Mouse (Mus musculus): ENCODE data around the gene Smc3.

Gene Smc3

GRCm38 (mm10) chr19:53649361-53649760 is 49.2 kb downstream of the Smc3 start:
- in situ Hi-C loops (cut with MboI; ENCODE audit: unreplicated experiment in 2 of 2), result loop anchor here (10.0 to 25.0 kb wide), 4 partner anchors 115 to 637 kb away; no protein-coding TSS in a partner anchor

GRCm38 (mm10) chr19:53649802-53650201 is 49.6 kb downstream of the Smc3 start:
- in situ Hi-C loops (cut with MboI; ENCODE audit: unreplicated experiment in 2 of 2), result loop anchor here (5.0 to 25.0 kb wide), 11 partner anchors 82 to 1675 kb away; partner anchors contain the start of genes Vti1a (in 1 of the 2) and Zdhhc6 (in 1 of the 2)

DNA sequence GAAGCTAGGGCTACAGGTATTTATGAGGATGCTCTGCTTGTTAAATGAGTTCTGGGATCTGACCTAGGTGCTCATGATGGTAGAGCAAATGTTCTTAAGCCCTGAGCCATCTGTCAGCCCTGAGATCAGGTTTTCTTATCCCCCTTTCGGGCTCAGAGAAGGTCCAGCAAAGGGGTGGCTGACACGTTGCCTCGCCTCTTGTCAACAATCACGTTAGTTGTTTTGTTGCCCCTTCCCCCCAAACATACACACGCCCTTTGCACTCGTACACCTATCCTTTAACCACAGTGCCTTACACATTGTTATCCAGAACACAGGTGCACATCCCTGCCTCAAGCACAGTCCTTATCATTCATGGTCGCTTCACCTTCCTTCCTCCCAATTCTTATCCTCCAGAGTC is 50.7 kb downstream of the Smc3 start:
- in situ Hi-C loops (cut with MboI; ENCODE audit: unreplicated experiment in 2 of 2), result loop anchor here (5.0 to 25.0 kb wide), 7 partner anchors 81 to 1674 kb away; partner anchors contain the start of genes Vti1a (in 1 of the 2) and Zdhhc6 (in 1 of the 2)

GRCm38 (mm10) chr19:53652267-53652666 is 52.1 kb downstream of the Smc3 start:
- in situ Hi-C loops (cut with MboI; ENCODE audit: unreplicated experiment in 2 of 2), result loop anchor here (5.0 to 25.0 kb wide), 7 partner anchors 80 to 1673 kb away; partner anchors contain the start of genes Vti1a (in 1 of the 2) and Zdhhc6 (in 1 of the 2)

DNA sequence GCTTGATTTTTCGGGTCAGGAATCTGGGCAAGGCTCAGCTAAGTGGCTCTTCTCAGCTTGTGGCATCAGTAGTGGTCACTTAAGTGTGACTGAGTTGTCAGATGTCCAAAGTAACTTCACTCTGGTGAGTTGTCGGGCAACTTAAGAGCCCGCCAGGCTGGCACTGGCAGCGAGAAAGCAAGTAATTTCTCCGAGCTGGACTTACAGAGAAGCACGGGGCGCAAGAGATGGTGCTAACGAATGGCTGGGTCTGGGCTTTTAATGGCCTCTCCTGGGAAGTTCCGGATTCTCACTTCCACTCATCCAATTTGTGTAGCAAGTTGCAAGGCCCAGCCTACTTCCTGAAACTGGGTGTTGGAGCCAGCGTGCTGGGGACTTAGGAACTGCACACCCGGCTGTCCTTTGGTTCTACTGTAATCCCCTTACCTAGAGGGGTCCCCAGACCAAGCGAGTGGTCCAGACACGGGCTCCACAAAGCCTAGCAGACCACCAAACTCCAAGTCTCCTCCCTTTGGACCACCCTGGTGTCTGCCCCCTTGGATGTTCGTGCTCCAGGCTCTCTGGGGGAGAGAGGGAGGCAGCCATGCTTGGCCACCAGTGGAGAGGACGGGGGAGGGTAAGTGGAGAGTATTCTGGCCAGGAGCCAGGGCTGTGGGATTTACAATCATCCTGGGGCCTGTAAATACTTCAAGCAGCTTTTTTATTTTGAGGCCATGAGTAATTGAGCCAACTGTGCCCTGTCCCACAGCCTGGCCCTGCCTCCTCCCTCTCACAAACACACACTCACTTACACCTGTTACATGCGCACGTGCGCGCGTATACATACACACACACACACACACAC is 53.6 kb downstream of the Smc3 start:
- in situ Hi-C loops (cut with MboI; ENCODE audit: unreplicated experiment in 2 of 2), result loop anchor here (5.0 to 25.0 kb wide), 7 partner anchors 78 to 1671 kb away; partner anchors contain the start of genes Vti1a (in 1 of the 2) and Zdhhc6 (in 1 of the 2)

DNA sequence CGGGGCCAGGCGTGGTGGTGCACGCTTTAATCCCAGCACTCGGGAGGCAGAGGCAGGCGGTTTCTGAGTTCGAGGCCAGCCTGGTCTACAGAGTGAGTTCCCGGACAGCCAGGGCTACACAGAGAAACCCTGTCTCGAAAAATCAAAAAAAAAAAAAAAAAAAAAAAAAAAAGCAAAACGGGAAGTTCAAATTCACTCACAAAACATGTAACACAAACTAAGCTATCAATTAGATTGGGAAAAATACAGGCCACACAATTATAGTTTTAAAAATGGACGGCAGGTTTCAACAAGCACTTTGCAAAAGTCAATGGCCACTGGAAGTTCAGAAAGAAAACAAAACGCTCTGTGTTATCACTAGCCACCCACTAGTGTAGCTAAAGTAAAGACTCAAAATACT is 56.2 kb downstream of the Smc3 start:
- in situ Hi-C loops (cut with MboI; ENCODE audit: unreplicated experiment in 2 of 2), result loop anchor here (10.0 to 25.0 kb wide), 2 partner anchors 1656 to 1668 kb away; partner anchors contain the start of genes Vti1a (in 1 of the 2) and Zdhhc6 (in 1 of the 2)

DNA sequence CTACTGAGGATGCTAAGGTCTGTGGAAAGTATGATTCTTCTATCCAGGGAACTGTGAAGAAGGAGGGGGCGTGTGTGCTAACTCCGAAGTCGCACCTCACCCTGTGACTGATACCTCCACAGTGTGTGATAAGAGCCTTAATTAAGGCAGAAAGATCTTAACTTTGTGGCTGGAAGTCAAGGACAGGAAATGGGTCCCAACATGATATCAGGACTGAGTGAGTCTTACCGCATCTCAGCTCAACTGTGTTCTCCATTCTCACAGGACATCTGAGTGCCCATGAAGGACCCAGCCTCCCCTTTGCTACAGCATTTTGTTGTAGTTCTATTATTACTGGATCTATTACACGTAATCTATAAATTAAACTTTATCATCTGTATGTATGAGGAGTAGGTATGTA is 57.2 kb downstream of the Smc3 start:
- in situ Hi-C loops (cut with MboI; ENCODE audit: unreplicated experiment in 2 of 2), result loop anchor here (10.0 to 25.0 kb wide), 2 partner anchors 1655 to 1667 kb away; partner anchors contain the start of genes Vti1a (in 1 of the 2) and Zdhhc6 (in 1 of the 2)

- in situ Hi-C loops (cut with MboI; ENCODE audit: unreplicated experiment in 2 of 2), result loop anchor here in 1 of 2 experiments (25.0 kb wide), 1 partner anchor 1651 kb away; the partner anchor contains the start of genes Vti1a and Zdhhc6
Measured at GRCm38 (mm10) chr19:53660722-53661420, 60.7 kb downstream of the Smc3 start.

- in situ Hi-C loops (cut with MboI; ENCODE audit: unreplicated experiment in 2 of 2), result loop anchor here in 1 of 2 experiments (25.0 kb wide), 1 partner anchor 1650 kb away; the partner anchor contains the start of genes Vti1a and Zdhhc6
Measured at GRCm38 (mm10) chr19:53661938-53662722, 61.9 kb downstream of the Smc3 start.

DNA sequence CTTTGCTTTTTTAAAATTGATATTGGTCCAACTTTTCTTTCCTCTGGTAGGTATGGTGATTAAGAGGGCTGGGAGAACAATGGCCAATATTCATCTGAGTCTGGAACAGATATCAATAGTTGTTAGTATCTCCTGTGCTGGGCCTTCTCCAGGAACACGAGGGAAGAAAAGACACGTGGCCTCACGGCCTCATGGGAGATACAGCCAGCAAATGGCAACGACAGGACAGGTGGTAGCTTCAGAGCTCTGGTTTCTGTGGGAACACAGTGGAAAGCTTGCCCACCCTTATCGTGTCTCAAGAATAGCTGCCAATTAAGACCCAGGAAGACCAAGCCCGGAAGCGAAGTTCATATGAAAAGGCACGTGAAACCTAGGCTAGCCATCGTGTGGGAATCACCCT is 64.6 kb downstream of the Smc3 start:
- in situ Hi-C loops (cut with MboI; ENCODE audit: unreplicated experiment in 2 of 2), result loop anchor here in 1 of 2 experiments (25.0 kb wide), 1 partner anchor 1647 kb away; the partner anchor contains the start of genes Vti1a and Zdhhc6

- in situ Hi-C loops (cut with MboI; ENCODE audit: unreplicated experiment in 2 of 2), result loop anchor here in 1 of 2 experiments (25.0 kb wide), 1 partner anchor 1647 kb away; the partner anchor contains the start of genes Vti1a and Zdhhc6
Measured at GRCm38 (mm10) chr19:53665391-53665790, 65.2 kb downstream of the Smc3 start.

DNA sequence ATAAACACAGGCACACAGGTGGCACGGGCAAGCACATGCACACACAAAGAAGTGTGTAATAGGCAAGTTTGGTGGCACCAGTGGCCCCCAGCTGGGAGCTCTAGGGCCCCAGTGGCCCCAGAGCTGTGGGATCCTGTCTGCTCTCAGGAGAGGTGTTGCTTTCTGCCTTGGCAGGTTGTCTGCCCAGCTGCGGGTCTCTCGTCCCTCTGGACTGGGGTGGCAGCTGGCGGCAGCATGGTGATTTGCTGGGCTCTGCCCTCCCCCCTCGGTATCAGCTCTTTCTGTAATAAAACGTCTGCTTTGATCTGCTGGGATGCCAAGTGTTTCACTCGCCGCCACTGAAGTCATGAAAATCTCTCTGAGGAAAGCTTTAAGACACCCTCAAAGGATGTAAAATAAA is 66.5 kb downstream of the Smc3 start:
- in situ Hi-C loops (cut with MboI; ENCODE audit: unreplicated experiment in 2 of 2), result loop anchor here in 1 of 2 experiments (25.0 kb wide), 1 partner anchor 1646 kb away; the partner anchor contains the start of genes Vti1a and Zdhhc6

DNA sequence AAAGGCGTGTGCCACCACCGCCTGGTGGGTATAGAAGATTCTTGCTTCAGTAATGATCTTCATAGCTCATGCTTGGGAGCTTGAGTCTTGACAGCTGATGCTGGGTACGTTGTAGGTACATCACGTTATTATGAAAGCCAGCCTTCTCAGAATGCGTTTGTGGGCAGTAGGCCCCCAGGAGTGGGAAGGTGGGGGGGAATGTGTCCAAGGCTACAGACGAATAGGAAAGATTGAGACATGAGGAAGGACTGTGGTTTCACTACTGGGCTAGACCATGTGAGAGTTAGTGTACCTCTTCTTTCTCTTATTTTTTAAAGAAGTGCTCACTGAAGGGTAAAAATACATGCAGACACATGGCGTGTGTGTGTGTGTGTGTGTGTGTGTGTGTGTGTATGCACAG is 68.6 kb downstream of the Smc3 start:
- in situ Hi-C loops (cut with MboI; ENCODE audit: unreplicated experiment in 2 of 2), result loop anchor here in 1 of 2 experiments (25.0 kb wide), 1 partner anchor 1643 kb away; the partner anchor contains the start of genes Vti1a and Zdhhc6

- in situ Hi-C loops (cut with MboI; ENCODE audit: unreplicated experiment in 2 of 2), result loop anchor here (5.0 to 25.0 kb wide), 2 partner anchors 47 to 1642 kb away; partner anchors contain the start of genes Vti1a (in 1 of the 2) and Zdhhc6 (in 1 of the 2)
Measured at GRCm38 (mm10) chr19:53670625-53671141, 70.5 kb downstream of the Smc3 start.

GRCm38 (mm10) chr19:53671432-53671831 is 71.2 kb downstream of the Smc3 start:
- in situ Hi-C loops (cut with MboI; ENCODE audit: unreplicated experiment in 2 of 2), result loop anchor here (5.0 to 25.0 kb wide), 2 partner anchors 46 to 1641 kb away; partner anchors contain the start of genes Vti1a (in 1 of the 2) and Zdhhc6 (in 1 of the 2)

DNA sequence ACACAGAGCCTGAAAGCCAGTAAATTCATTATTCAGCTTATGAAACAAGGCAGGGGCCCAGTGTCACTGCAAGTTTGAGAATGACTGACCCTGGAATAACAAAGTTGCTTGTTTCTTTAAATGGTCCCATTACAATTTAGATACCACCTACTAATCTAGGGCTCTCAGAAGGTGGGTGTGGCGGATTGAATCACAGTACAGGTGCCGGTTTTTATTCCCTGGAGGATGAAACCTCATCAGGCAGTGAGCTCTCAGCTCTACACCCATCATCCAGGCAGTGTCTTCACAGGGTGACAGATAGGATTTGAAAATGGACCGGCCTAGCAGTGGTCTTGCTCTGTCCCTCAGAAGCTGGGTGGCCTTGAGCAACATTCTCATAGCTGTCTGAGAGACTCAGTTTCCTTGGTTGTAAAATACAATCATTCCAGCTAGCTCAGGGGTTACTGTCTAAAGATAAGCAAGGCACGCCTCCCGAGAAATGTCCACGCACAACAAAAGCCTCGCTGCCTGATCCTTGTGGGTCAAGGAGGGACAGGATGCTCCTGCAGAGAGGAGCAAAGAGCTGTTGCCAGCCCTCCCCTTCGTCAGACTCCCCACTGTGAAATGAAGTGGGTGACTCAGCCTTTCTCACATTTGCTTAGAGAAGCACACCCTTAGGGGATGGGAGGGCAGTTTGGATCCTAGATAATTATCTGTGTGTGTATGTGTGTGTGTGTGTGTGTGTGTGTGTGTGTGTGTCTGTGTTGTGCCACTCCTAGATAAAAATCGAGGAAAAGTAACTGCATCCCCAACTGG is 74.1 kb downstream of the Smc3 start:
- in situ Hi-C loops (cut with MboI; ENCODE audit: unreplicated experiment in 2 of 2), result loop anchor here (5.0 to 25.0 kb wide), 2 partner anchors 43 to 1638 kb away; partner anchors contain the start of genes Vti1a (in 1 of the 2) and Zdhhc6 (in 1 of the 2)

DNA sequence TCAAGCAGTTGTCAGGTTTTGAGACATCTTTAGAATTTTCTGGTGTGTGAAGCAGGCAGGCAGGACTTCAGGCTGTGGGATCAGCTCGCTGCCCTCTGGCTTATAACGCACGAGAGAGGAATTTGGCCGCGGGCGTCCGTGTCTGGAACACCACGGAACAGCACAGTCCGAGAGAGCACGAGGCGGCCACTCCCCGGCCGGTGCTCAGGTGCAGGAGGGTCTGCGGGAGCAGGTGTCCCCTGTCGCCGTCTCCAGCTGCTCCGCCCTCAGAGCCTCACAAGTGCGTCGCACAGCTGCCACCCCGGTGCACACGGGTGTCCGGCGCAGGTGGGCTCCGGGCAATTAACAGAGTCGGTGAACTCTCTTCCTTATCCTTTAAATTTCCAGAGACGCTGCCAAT is 76.0 kb downstream of the Smc3 start:
- in situ Hi-C loops (cut with MboI; ENCODE audit: unreplicated experiment in 2 of 2), result no loop called here

Measured in v-Abl transformed pro-B cells (cell line).